Mouse (Mus musculus): Measurements from ENCODE around the gene Mphosph9. TPM values are rescaled to one million over a fixed set of nuclear protein-coding genes. Genes with fewer than 3 reads are reported as not detected.
"Not testable (repeated sequence)": the region's sequence is repeated elsewhere in the genome, so short reads cannot be mapped to it uniquely, and the experiment has no call there.

Mphosph9 gene
- total and polyA plus RNA-seq, 3 experiments: 10.4 to 60.8 (median 10.9) TPM

DNA sequence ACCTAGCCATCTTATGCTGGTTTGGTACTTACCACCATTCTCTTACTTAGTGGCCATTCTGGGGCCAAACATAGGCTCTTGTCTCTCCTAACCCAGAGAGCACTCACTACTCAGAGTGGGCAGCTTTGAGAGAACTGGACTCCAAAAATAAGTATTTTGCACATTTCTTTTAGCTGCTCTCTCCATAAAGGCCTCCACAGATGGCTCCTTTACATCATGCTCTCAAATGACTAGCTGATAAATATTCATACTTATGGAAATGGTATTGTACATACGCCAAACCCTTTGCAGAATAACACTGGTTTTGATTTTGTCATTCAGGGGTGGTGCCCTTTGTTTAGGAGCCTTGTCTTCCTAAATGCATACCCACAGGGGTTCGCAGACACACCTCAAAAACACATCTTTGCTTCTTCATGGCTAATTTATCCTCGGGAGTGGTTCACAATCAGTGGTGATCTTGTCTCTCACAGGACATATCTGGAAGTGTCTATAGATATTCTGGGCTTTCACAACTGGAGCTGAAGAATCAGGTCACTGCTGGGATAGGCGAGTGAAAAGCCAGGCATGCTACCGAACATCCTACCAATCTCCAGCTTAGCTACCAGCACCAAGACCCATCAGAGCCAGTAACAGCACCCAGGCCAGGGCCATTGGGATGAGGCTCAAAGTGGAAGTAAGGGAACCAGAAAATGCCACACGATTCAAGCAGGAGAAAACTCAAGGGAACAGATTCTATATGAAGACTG lies 36.6 kb upstream of the Mphosph9 start:
- no peak for DNase-seq (ENCODE audit: low read depth, low spot score)
- Histone ChIP-seq H3K4me1 (ENCODE audit: control insufficient read depth in 1 of 2, insufficient read depth in 2 of 2, low read length in 2 of 2) (peaks cover 0 to 3% of the 10 kb centered on the region in 2 experiments; a peak in 1 of 4 replicates), H3K27me3 (ENCODE audit: control insufficient read depth in 1 of 2, insufficient read depth in 2 of 2, low read length in 2 of 2) (no peaks in the 10 kb centered on the region), H3K36me3 (ENCODE audit: control insufficient read depth in 1 of 2, insufficient read depth in 2 of 2, low read length in 2 of 2) (peaks cover 2 to 3% of the 10 kb centered on the region in 2 experiments; a peak in 3 of 4 replicates), H3K27ac (ENCODE audit: control insufficient read depth, low read depth, low read length) (no peak overlapping the region), H3K9ac (ENCODE audit: control insufficient read depth, low read depth, low read length, poor library complexity, severe bottlenecking) (no peak overlapping the region), H3K79me2 (ENCODE audit: control insufficient read depth, insufficient read depth, low read length, poor library complexity) (no peaks in the 10 kb centered on the region), H3K4me3 (ENCODE audit: control insufficient read depth in 1 of 2, insufficient read depth in 1 of 2, low read depth in 2 of 2, low read length in 2 of 2) (no peak overlapping the region), H3K9me3 (replicated peaks; ENCODE audit: insufficient read depth, low read length) (no peaks in the 10 kb centered on the region)
- TF ChIP-seq ZNF384 (IDR thresholded peaks at IDR 0.05; ENCODE audit: low read depth, low read length) (no peak), POLR2AphosphoS2 (IDR thresholded peaks at IDR 0.05; ENCODE audit: low read length) (no peak), GABPA (IDR thresholded peaks at IDR 0.05; ENCODE audit: low read depth, low read length) (no peak), POLR2AphosphoS5 (IDR thresholded peaks at IDR 0.05; ENCODE audit: borderline replicate concordance, low read depth, low read length) (no peak)

DNA sequence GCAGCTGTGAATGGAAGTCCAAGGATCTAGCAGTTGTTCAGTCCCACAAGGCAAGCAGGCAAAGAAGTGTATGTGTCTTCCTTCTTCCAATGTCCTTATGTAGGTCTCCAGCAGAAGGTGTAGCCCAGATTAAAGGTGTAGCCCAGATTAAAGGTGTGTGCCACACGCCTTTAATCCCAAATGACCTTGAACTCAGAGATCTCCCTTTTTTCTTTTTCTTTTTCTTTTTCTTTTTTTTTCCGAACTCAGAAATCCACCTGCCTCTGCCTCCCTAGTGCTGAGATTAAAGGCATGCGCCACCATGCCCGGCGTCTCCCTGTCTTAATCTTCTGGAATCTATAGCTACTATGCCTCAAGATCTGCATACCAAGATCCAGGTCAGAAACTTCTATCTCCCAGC lies 35.2 kb upstream of the Mphosph9 start, which contains the start of gene Cdk2ap1:
TSS of gene Cdk2ap1 (minus strand) at position 101 of the 400 bp plus-strand sequence.
- not testable (repeated sequence) for DNase-seq (ENCODE audit: low read depth, low spot score); H3K4me3 ChIP-seq (ENCODE audit: control insufficient read depth in 1 of 2, insufficient read depth in 1 of 2, low read depth in 2 of 2, low read length in 2 of 2); H3K9ac ChIP-seq (ENCODE audit: control insufficient read depth, low read depth, low read length, poor library complexity, severe bottlenecking); H3K4me1 ChIP-seq (ENCODE audit: control insufficient read depth in 1 of 2, insufficient read depth in 2 of 2, low read length in 2 of 2); H3K27me3 ChIP-seq (ENCODE audit: control insufficient read depth in 1 of 2, insufficient read depth in 2 of 2, low read length in 2 of 2); H3K27ac ChIP-seq (ENCODE audit: control insufficient read depth, low read depth, low read length); H3K36me3 ChIP-seq (ENCODE audit: control insufficient read depth in 1 of 2, insufficient read depth in 2 of 2, low read length in 2 of 2); H3K79me2 ChIP-seq (ENCODE audit: control insufficient read depth, insufficient read depth, low read length, poor library complexity); H3K9me3 ChIP-seq (replicated peaks; ENCODE audit: insufficient read depth, low read length)

DNA sequence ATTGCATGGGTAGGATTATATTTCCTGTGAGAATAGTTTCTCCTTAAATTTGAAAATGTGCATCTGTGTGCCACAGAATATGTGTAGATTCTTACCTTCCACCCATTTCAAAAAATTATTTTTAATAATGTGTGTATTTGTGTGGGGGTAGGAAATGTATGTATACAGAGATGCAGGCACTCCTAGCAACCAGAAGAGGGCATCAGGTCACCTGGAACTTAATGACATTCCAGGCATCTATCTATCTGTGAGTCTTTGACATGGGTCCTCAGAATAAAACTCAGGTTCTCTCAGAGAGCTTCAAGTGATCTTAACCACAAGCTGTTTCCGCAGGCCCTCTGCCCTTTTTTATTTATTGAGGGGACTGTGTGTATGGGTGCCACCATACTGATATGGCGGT lies 31.9 kb upstream of the Mphosph9 start:
- TF ChIP-seq ZC3H11A (IDR thresholded peaks at IDR 0.05; ENCODE audit: low read depth, low read length) (peak; percentile 59; the same call in 1 of the 2 replicates), CTCF (IDR thresholded peaks at IDR 0.05 in 2 of 3, conservative IDR thresholded peaks at IDR 0.05 in 1 of 3; ENCODE audit: control insufficient read depth in 1 of 3, insufficient read depth in 1 of 3, low read depth in 2 of 3, low read length in 3 of 3, poor library complexity in 1 of 3, severe bottlenecking in 1 of 3) (peak; percentile 40 to 74 (median 61)), MYC (IDR thresholded peaks at IDR 0.05; ENCODE audit: low read depth, low read length) (0 out of 2 replicates have a peak, but pooled peaks have one; percentile 30), MYB (IDR thresholded peaks at IDR 0.05; ENCODE audit: low read depth, low read length) (no peak), RAD21 (IDR thresholded peaks at IDR 0.05; ENCODE audit: low read depth, low read length) (peak; percentile 59), SMC3 (IDR thresholded peaks at IDR 0.05; ENCODE audit: low read depth, low read length) (peak; percentile 71), MAFK (IDR thresholded peaks at IDR 0.05; ENCODE audit: borderline replicate concordance, low read depth, low read length) (no peak), ELF1 (IDR thresholded peaks at IDR 0.05; ENCODE audit: low read depth, low read length) (no peak)
- peak; percentile 67 for DNase-seq (ENCODE audit: low read depth, low spot score)

More for the DNA sequence above, 31.9 kb upstream of the Mphosph9 start:
- Histone ChIP-seq H3K4me3 (ENCODE audit: control insufficient read depth in 1 of 2, insufficient read depth in 1 of 2, low read depth in 2 of 2, low read length in 2 of 2) (no peak overlapping the region), H3K4me1 (ENCODE audit: control insufficient read depth in 1 of 2, insufficient read depth in 2 of 2, low read length in 2 of 2) (peaks cover 0 to 2% of the 10 kb centered on the region in 2 experiments; a peak in 1 of 4 replicates), H3K9me3 (replicated peaks; ENCODE audit: insufficient read depth, low read length) (no peaks in the 10 kb centered on the region), H3K9ac (ENCODE audit: control insufficient read depth, low read depth, low read length, poor library complexity, severe bottlenecking) (no peak overlapping the region), H3K27ac (ENCODE audit: control insufficient read depth, low read depth, low read length) (no peak overlapping the region), H3K36me3 (ENCODE audit: control insufficient read depth in 1 of 2, insufficient read depth in 2 of 2, low read length in 2 of 2) (no peaks in the 10 kb centered on the region), H3K79me2 (ENCODE audit: control insufficient read depth, insufficient read depth, low read length, poor library complexity) (peaks cover 3% of the 10 kb centered on the region; the same call in 1 of the 2 replicates), H3K27me3 (ENCODE audit: control insufficient read depth in 1 of 2, insufficient read depth in 2 of 2, low read length in 2 of 2) (no peaks in the 10 kb centered on the region)

Measured in MEL (cell line).